Mouse (Mus musculus) liver, embryonic 14.5 days (tissue): Measurements from ENCODE around the gene Commd1.

ENCODE experiments used
- CTCF ChIP-seq: IDR thresholded peaks from 2 replicates; pipeline ENCODE4 v1.5.1; 2016; ENCODE audit warnings: antibody characterized with exemption, low read depth, control low read depth
- EP300 ChIP-seq: IDR thresholded peaks from 2 replicates; pipeline ENCODE4 v1.6.1; 2016; ENCODE audit warnings: antibody characterized with exemption, low read depth

DNA sequence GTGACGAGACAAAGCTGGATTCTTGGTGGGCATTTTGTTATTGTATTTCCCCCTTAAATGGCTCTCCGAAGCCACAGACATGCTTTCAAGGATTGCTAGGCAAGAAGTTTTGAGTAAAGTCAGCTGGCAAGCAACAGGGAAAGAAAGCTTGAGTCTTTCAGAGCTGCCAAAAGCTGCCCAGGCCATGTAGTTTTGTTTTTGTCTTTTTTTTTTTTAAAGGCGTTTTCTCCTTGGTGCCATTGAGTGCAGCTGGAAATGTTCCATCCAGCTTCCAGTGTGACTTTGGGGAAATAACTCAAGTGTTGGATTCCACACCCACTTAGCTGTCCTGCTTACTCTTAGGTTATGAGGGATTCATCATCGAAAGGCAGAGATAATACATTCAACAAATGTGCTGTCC lies 120.9 kb downstream of the Commd1 start:
- no peak for TF ChIP-seq EP300
- no peak for TF ChIP-seq CTCF
